Mouse (Mus musculus) heart, adult 9 months (tissue): ENCODE measurements around the gene Senp7.
A peak's percentile ranks its signal among the peaks of the same experiment; 100 is the strongest.
"Not testable (repeated sequence)": the region's sequence is repeated elsewhere in the genome, so short reads cannot be mapped to it uniquely, and the experiment has no call there.

Source experiments
- DNase-seq, 2 experiments: peaks; one replicate each; pipeline ENCODE4 v3.0.0; 2022; ENCODE audit warnings: low spot score in 2 of 2

Gene Senp7

GRCm38 (mm10) chr16:56048038-56048437, at the start of gene Senp7:
TSS of gene Senp7 (plus strand) at chr16:56048338.
- not testable (repeated sequence) for DNase-seq

GRCm38 (mm10) chr16:56006798-56007197, 41.3 kb upstream of the Senp7 start:
- no peak for DNase-seq

- DNase-seq = no peak
Measured at GRCm38 (mm10) chr16:56008862-56009261, 39.3 kb upstream of the Senp7 start.

GRCm38 (mm10) chr16:56012789-56013743, 35.1 kb upstream of the Senp7 start:
- no peak for DNase-seq

GRCm38 (mm10) chr16:56014076-56014475, 34.1 kb upstream of the Senp7 start:
- DNase-seq = no peak

GRCm38 (mm10) chr16:56019660-56020059, 28.5 kb upstream of the Senp7 start:
- DNase-seq = no peak

- DNase-seq = no peak
Measured at GRCm38 (mm10) chr16:56027854-56028629, 20.1 kb upstream of the Senp7 start.

GRCm38 (mm10) chr16:56028722-56029551, 19.2 kb upstream of the Senp7 start:
- DNase-seq = peak in 1 of 2 experiments; percentile 15

GRCm38 (mm10) chr16:56029661-56030082, 18.5 kb upstream of the Senp7 start, which contains the start of gene Pcnp:
TSS of gene Pcnp (minus strand) at chr16:56029739.
- peak; percentile 98 for DNase-seq

GRCm38 (mm10) chr16:56034566-56034965, 13.6 kb upstream of the Senp7 start:
- no peak for DNase-seq

- DNase-seq = no peak
Measured at GRCm38 (mm10) chr16:56036501-56036900, 11.6 kb upstream of the Senp7 start.

- DNase-seq = peak; percentile 87 to 89
Measured at GRCm38 (mm10) chr16:56037138-56038010, 10.8 kb upstream of the Senp7 start, which contains the start of gene Trmt10c. TSS of gene Trmt10c (minus strand) at chr16:56037819.

- no peak for DNase-seq
Measured at GRCm38 (mm10) chr16:56038090-56038489, 10.0 kb upstream of the Senp7 start.

GRCm38 (mm10) chr16:56055911-56056310, 7.8 kb downstream of the Senp7 start:
- no peak for DNase-seq

GRCm38 (mm10) chr16:56056944-56057590, 8.9 kb downstream of the Senp7 start:
- no peak for DNase-seq

GRCm38 (mm10) chr16:56058151-56058550, 10.0 kb downstream of the Senp7 start:
- no peak for DNase-seq

GRCm38 (mm10) chr16:56061995-56062594, 14.0 kb downstream of the Senp7 start:
- DNase-seq = no peak

GRCm38 (mm10) chr16:56062981-56063380, 14.8 kb downstream of the Senp7 start:
- no peak for DNase-seq

GRCm38 (mm10) chr16:56064334-56064990, 16.3 kb downstream of the Senp7 start:
- DNase-seq = peak; percentile 55 to 58
